Mouse (Mus musculus) hindbrain, postnatal 0 days (tissue): ENCODE measurements around the gene Wfdc2. TPM values are rescaled to one million over a fixed set of nuclear protein-coding genes. Genes with fewer than 3 reads are reported as not detected.
A peak's percentile ranks its signal among the peaks of the same experiment; 100 is the strongest.
"Not testable (repeated sequence)": the region's sequence is repeated elsewhere in the genome, so short reads cannot be mapped to it uniquely, and the experiment has no call there.

Experiments
- ATAC-seq: fragments of 200-750 bp; cut with Nextera tagmentation; 2 replicates; pipeline ENCODE4 v1.8.0; 2017; ENCODE audit warnings: mild to moderate bottlenecking, moderate TSS enrichment, moderate library complexity
- DNase-seq: peaks from one replicate; pipeline ENCODE4 v3.0.0-alpha.2; 2015; ENCODE audit warnings: low spot score
- H3K27ac ChIP-seq: fragments of 300-500 bp; sonication (generic); 2 replicates; pipeline ENCODE4 v1.5.1; 2014; ENCODE audit warnings: mild to moderate bottlenecking
- H3K27me3 ChIP-seq: fragments of 300-500 bp; sonication (generic); 2 replicates; pipeline ENCODE4 v1.6.1; 2014; ENCODE audit warnings: low read length, mixed read lengths; ENCODE audit not compliant: insufficient read depth
- H3K36me3 ChIP-seq: fragments of 300-500 bp; sonication (generic); 2 replicates; pipeline ENCODE4 v1.6.1; 2014; ENCODE audit warnings: low read length, mixed read lengths; ENCODE audit not compliant: insufficient read depth
- H3K4me1 ChIP-seq: fragments of 300-500 bp; sonication (generic); 2 replicates; pipeline ENCODE4 v1.6.1; 2014; ENCODE audit warnings: antibody characterized with exemption, low read length, mixed read lengths; ENCODE audit not compliant: insufficient read depth
- H3K4me2 ChIP-seq: fragments of 300-500 bp; sonication (generic); 2 replicates; pipeline ENCODE4 v1.6.1; 2014; ENCODE audit warnings: low read depth, mild to moderate bottlenecking, low read length, moderate library complexity, mixed read lengths
- H3K4me3 ChIP-seq: fragments of 300-500 bp; sonication (generic); 2 replicates; pipeline ENCODE4 v1.5.1; 2014; ENCODE audit warnings: low read length
- H3K9ac ChIP-seq: fragments of 300-500 bp; sonication (generic); replicated peaks from 2 replicates; pipeline ENCODE4 v1.6.1; 2014; ENCODE audit warnings: mild to moderate bottlenecking, low read length, moderate library complexity, mixed read lengths
- H3K9me3 ChIP-seq: fragments of 300-500 bp; sonication (generic); 2 replicates; pipeline ENCODE4 v1.6.1; 2016; ENCODE audit warnings: low read length, mixed read lengths
- CTCF ChIP-seq: IDR thresholded peaks from 2 replicates; pipeline ENCODE4 v1.5.1; 2016; ENCODE audit warnings: antibody characterized with exemption, control low read depth, low read depth
- WGBS: fragments of 180-500 bp; shearing (Covaris S2); extraction: QIAGEN DNeasy Blood & Tissue Kit; methylation state at CpG from one replicate; pipeline ENCODE4 v1.1.7; 2014; 5-methylcytosine and 5-hydroxymethylcytosine counted together
- polyA plus RNA-seq: library from polyadenylated mRNA; unstranded; fragments of >200 nt; fragmentation: Nextera tagmentation; extraction: Ambion mirVana; gene quantifications from 2 replicates; pipeline ENCODE4 v1.2.1, GENCODE M21; 2015
- total RNA-seq: library from RNA; depleted of rRNA; stranded (reverse); fragments of >200 nt; gene quantifications from 2 replicates; pipeline ENCODE4 v1.2.3, GENCODE M21; 2014

Gene Wfdc2
- total and polyA plus RNA-seq, 2 experiments from 2014 or later: 2.7 to 4.5 TPM

- Histone ChIP-seq H3K4me1 (peaks cover 5% of the 10 kb centered on the region; the same call in 1 of the 2 replicates), H3K4me2 (no peak overlapping the region), H3K36me3 (no peaks in the 10 kb centered on the region), H3K9me3 (no peaks in the 10 kb centered on the region), H3K27me3 (no peaks in the 10 kb centered on the region), H3K27ac (no peak overlapping the region), H3K4me3 (no peak overlapping the region), H3K9ac (no peak overlapping the region)
- TF ChIP-seq CTCF: no peak
- ATAC-seq: no peak
- no peak for DNase-seq
- WGBS: 57% methylated on average over 16 of the region's 16 CpGs
Observed at GRCm38 (mm10) chr2:164558991-164559645, 3.1 kb upstream of the Wfdc2 start.

GRCm38 (mm10) chr2:164560106-164560505 lies 2.1 kb upstream of the Wfdc2 start:
- H3K9me3 ChIP-seq: no peaks in the 10 kb centered on the region
- no peak for TF ChIP-seq CTCF
- DNase-seq (no peak), ATAC-seq (no peak)
- no peak overlapping the region for H3K4me2 ChIP-seq
- H3K27me3 ChIP-seq: peaks cover 5% of the 10 kb centered on the region; the same call in 1 of the 2 replicates
- H3K4me3 ChIP-seq: no peak overlapping the region
- H3K36me3 ChIP-seq: no peaks in the 10 kb centered on the region
- H3K27ac ChIP-seq: no peak overlapping the region
- H3K4me1 ChIP-seq: peaks cover 5% of the 10 kb centered on the region; the same call in 1 of the 2 replicates
- WGBS: 89% methylated on average over 8 of the region's 8 CpGs
- H3K9ac ChIP-seq: no peak overlapping the region

- peak; percentile 81 for DNase-seq
- WGBS: under 1% methylated on average over 31 of the region's 32 CpGs
- peak overlapping the region; percentile 44 for H3K9ac ChIP-seq
Observed at GRCm38 (mm10) chr2:164563339-164564038, 1.3 kb downstream of the Wfdc2 start.

GRCm38 (mm10) chr2:164564346-164564745 lies 2.1 kb downstream of the Wfdc2 start:
- H3K9ac ChIP-seq: 0 out of 2 replicates have a peak overlapping the region, but pooled peaks have one; percentile 17
- H3K27me3 ChIP-seq: peaks cover 5% of the 10 kb centered on the region; the same call in 1 of the 2 replicates
- ATAC-seq (no peak), DNase-seq (no peak)
- WGBS: 41% methylated on average over 5 of the region's 5 CpGs
- no peak overlapping the region for H3K4me2 ChIP-seq
- no peaks in the 10 kb centered on the region for H3K36me3 ChIP-seq
- H3K4me3 ChIP-seq: no peak overlapping the region
- peaks cover 5% of the 10 kb centered on the region; the same call in 1 of the 2 replicates for H3K4me1 ChIP-seq
- TF ChIP-seq CTCF: no peak
- H3K27ac ChIP-seq: no peak overlapping the region
- H3K9me3 ChIP-seq: no peaks in the 10 kb centered on the region

More at GRCm38 (mm10) chr2:164563339-164564038, 1.3 kb downstream of the Wfdc2 start:
- no peak overlapping the region for H3K27ac ChIP-seq
- ATAC-seq: peak; percentile 74
- H3K36me3 ChIP-seq: no peaks in the 10 kb centered on the region
- peaks cover 5% of the 10 kb centered on the region; the same call in 1 of the 2 replicates for H3K27me3 ChIP-seq
- no peaks in the 10 kb centered on the region for H3K9me3 ChIP-seq
- peak overlapping the region; percentile 43 for H3K4me3 ChIP-seq
- H3K4me1 ChIP-seq: peaks cover 5% of the 10 kb centered on the region; the same call in 1 of the 2 replicates
- TF ChIP-seq CTCF: peak; percentile 81
- H3K4me2 ChIP-seq: peak overlapping the region; percentile 95

- no peak for DNase-seq
- Histone ChIP-seq H3K9ac (no peak overlapping the region), H3K27ac (no peak overlapping the region), H3K36me3 (no peaks in the 10 kb centered on the region), H3K27me3 (peaks cover 5% of the 10 kb centered on the region; the same call in 1 of the 2 replicates), H3K4me1 (peaks cover 5% of the 10 kb centered on the region; the same call in 1 of the 2 replicates), H3K4me2 (no peak overlapping the region), H3K9me3 (no peaks in the 10 kb centered on the region), H3K4me3 (no peak overlapping the region)
- peak; percentile 36 for TF ChIP-seq CTCF
- no peak for ATAC-seq
- 88% methylated on average over 2 of the region's 2 CpGs for WGBS
Observed at GRCm38 (mm10) chr2:164566997-164567396, 4.8 kb downstream of the Wfdc2 start.

- ATAC-seq (no peak), DNase-seq (no peak)
- Histone ChIP-seq H3K9me3 (no peaks in the 10 kb centered on the region), H3K27me3 (peaks cover 5% of the 10 kb centered on the region; the same call in 1 of the 2 replicates), H3K36me3 (no peaks in the 10 kb centered on the region), H3K4me3 (no peak overlapping the region), H3K27ac (no peak overlapping the region), H3K4me2 (no peak overlapping the region), H3K9ac (no peak overlapping the region), H3K4me1 (peaks cover 5% of the 10 kb centered on the region; the same call in 1 of the 2 replicates)
- no peak for TF ChIP-seq CTCF
- 88% methylated on average over 5 of the region's 5 CpGs for WGBS
Observed at GRCm38 (mm10) chr2:164567460-164567859, 5.2 kb downstream of the Wfdc2 start.

- 81% methylated on average over 6 of the region's 6 CpGs for WGBS
- H3K4me1 ChIP-seq, H3K4me2 ChIP-seq, H3K27me3 ChIP-seq, ATAC-seq, H3K36me3 ChIP-seq, H3K4me3 ChIP-seq, H3K27ac ChIP-seq, H3K9me3 ChIP-seq, H3K9ac ChIP-seq, DNase-seq: not testable (repeated sequence)
Observed at GRCm38 (mm10) chr2:164573359-164573758, 11.1 kb downstream of the Wfdc2 start, which contains the start of gene Spint3. Gene Spint3 (minus strand): TSS chr2:164573459.

GRCm38 (mm10) chr2:164585025-164585725 lies 23.0 kb downstream of the Wfdc2 start, which contains the start of gene Wfdc6a:
Gene Wfdc6a (minus strand): TSS chr2:164585447.
- 46% methylated on average over 13 of the region's 13 CpGs for WGBS
- not testable (repeated sequence) for H3K27ac ChIP-seq, H3K9me3 ChIP-seq, H3K4me1 ChIP-seq, DNase-seq, ATAC-seq, H3K4me2 ChIP-seq, H3K36me3 ChIP-seq, H3K9ac ChIP-seq, H3K27me3 ChIP-seq, H3K4me3 ChIP-seq
